Mouse (Mus musculus): ENCODE data around the gene Rnf217.

The Rnf217 gene

GRCm38 (mm10) chr10:31551850-31552249 lies 57.1 kb downstream of the Rnf217 start:
- no peak for DNase-seq

GRCm38 (mm10) chr10:31551362-31551761 lies 57.6 kb downstream of the Rnf217 start:
- no peak for DNase-seq

GRCm38 (mm10) chr10:31547156-31547555 lies 61.8 kb downstream of the Rnf217 start:
- no peak for DNase-seq

DNA sequence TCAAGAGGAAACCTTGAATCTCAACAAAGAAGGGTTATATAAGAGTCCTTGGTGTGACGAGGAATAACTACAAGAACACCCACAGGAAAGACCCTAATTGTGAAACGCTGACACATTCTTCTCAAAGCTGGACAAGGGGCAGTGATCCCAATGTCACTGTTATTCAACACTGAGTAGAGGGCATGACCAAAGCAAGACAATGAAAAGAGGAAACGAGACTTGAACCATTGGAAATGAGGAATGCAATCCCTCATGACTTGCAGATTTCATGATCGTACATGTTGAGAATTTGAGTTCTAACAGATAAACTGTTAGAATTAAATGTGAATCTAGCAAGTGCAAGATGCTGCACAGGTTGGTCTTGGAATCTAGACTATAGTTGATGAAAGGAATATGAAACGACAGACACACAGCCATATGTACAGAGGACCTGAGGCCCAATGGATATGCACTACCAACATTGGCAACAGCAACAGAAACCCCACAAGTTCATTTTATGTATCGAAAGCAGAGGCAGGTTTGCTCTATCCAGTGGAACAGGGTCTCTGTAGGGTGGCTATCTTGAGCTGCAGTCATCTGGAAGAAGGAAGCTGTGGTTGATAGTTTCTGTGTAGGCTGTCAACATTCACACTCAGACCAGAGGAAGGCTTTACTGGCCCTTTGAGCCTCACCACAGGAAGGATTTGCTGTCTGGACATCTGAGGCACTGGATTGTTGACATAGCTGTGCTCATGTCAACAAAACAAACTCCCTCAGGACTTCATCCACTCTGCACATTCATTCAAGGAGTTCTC lies 64.6 kb downstream of the Rnf217 start:
- DNase-seq: no peak

GRCm38 (mm10) chr10:31540518-31540917 lies 68.5 kb downstream of the Rnf217 start:
- no peak for DNase-seq

- no peak for DNase-seq
Observed at GRCm38 (mm10) chr10:31539351-31539750, 69.6 kb downstream of the Rnf217 start.

- DNase-seq: no peak
Observed at GRCm38 (mm10) chr10:31538721-31539120, 70.3 kb downstream of the Rnf217 start.

DNA sequence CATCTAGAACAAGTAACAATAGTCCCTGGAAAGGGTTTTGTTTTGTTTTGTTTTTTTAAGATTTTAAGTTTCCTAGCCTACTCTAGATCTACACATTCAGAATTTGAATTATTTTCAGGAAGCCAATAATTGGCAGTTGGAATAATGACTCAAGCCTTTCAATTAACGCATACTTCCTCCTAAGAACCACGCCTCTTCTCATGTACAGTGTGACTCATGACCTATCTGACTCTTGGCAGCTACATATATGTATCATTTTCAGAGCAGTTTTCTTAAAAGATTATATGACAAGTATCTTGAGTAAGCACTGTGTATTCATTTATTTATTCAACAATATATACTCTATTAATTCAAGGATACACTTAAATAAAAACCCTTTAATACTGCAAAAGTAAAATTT lies 70.7 kb downstream of the Rnf217 start:
- DNase-seq: no peak

DNA sequence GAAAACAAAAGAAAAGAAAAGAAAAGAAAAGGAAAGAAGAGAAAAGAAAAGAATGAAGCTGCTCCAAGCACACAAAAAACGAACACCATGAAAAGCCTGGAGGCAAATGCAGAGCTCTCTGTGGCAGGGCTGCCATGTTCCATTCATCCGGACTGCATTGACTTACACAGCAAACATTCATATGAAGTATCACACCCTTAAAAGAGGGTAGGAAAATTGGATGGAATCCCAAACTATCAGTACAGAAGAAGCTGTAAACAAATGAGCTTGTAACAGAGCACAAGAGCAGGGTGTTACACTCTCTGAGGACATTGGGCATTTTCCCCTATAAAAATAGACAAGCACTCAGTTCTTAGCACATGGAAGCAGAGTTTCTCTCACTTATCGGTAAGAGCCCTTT lies 71.8 kb downstream of the Rnf217 start:
- no peak for DNase-seq

- no peak for DNase-seq
Observed at GRCm38 (mm10) chr10:31535046-31535445, 73.9 kb downstream of the Rnf217 start.

GRCm38 (mm10) chr10:31533270-31533826 lies 75.6 kb downstream of the Rnf217 start:
- DNase-seq: no peak

DNA sequence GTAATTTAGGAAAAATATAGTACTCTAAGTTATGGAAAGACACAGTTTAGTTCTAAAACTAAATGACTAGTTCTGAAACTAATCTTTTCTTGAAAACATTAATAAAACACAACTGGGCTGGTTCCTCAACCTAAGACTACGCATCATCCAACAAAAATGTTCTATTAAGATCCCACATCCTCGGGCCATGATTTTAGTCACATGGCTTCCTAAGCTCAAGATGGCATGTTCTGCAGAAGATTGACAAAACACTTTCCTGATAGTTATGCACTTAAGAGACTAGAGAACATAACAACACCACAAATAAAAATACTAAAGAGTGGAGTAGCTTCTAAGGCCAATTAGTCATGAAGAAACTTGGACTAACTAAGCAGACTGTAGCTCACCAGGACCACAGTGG lies 76.2 kb downstream of the Rnf217 start:
- no peak for DNase-seq

GRCm38 (mm10) chr10:31528297-31528984 lies 80.5 kb downstream of the Rnf217 start:
- DNase-seq: no peak

DNA sequence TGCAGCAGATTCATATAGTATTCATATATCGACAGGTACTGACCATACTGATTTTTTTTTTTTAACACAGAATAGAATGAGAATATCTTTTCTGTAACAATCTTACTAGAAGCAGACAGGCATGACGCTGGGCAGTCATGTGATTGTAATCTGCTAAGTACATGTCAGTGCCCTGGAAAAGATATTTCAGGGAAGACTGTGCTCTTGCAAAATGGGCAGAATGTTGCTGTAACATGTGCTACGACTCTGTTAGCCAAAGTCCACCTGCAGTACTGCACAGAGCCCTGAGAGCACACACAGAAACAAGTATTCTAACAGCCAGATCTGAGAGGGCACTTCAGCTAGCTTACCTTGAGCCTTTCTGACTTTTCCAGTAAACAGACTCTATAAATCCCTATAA lies 83.3 kb downstream of the Rnf217 start:
- no peak for DNase-seq

GRCm38 (mm10) chr10:31519420-31519819 lies 89.6 kb downstream of the Rnf217 start:
- peak; percentile 6 for DNase-seq

- DNase-seq: no peak
Observed at GRCm38 (mm10) chr10:31518210-31518609, 90.8 kb downstream of the Rnf217 start.

- no peak for DNase-seq
Observed at GRCm38 (mm10) chr10:31517192-31517591, 91.8 kb downstream of the Rnf217 start.

DNA sequence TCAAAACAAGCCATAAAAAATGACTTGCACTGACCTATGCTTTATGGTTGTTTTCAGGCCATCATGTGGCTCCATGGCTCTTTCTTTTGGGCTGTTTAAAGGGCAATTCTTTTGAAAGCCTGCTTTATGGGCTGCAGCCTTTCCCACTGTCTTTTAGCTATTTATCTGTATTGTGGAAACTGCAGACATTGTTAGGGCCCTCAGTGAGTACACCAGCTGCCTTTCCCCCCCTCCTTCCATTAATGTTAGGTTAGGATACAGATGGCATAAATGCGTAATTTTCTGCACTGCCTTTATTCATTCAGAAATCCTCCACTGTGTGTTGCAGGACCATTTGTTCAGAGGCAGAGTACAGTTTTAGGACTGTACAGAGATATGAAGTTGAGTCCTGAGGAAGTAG lies 93.1 kb downstream of the Rnf217 start:
- DNase-seq: no peak

DNA sequence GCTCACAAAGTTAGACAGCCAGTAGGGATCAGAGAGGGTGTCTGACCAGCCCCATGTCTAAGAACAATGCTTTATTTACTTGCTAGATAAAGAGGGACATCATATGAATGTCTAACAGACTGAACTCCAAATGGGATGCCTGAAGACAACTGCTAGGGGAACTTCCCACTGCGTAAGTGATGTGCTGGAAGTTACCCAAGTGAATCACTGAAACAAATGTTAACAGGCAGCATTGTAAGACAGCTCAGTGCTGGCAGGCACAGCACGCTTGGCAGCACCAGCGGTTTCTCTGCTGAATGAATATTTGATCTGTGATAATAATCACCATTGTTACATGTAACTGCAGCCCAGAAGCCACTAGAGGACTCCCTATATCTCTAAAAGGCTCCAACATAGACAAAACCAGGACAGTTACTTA lies 104.8 kb downstream of the Rnf217 start:
- DNase-seq: peak; percentile 38

GRCm38 (mm10) chr10:31503542-31504133 lies 105.3 kb downstream of the Rnf217 start:
- no peak for DNase-seq

- no peak for DNase-seq
Observed at GRCm38 (mm10) chr10:31501644-31502043, 107.3 kb downstream of the Rnf217 start.

- no peak for DNase-seq
Observed at GRCm38 (mm10) chr10:31496931-31497330, 112.1 kb downstream of the Rnf217 start.

GRCm38 (mm10) chr10:31495826-31496225 lies 113.2 kb downstream of the Rnf217 start:
- peak; percentile 24 for DNase-seq

GRCm38 (mm10) chr10:31494296-31494695 lies 114.7 kb downstream of the Rnf217 start:
- no peak for DNase-seq
